Mouse (Mus musculus) bone marrow macrophage, adult 2 months (primary cell): ENCODE results near the gene A030003K21Rik.
"Not testable (repeated sequence)": the region's sequence is repeated elsewhere in the genome, so short reads cannot be mapped to it uniquely, and the experiment has no call there.

ENCODE experiments used
- CTCF ChIP-seq: IDR thresholded peaks from 2 replicates; pipeline ENCODE4 v1.5.1; 2012; ENCODE audit warnings: low read depth, mild to moderate bottlenecking, low read length, moderate library complexity
- POLR2A ChIP-seq: IDR thresholded peaks from 2 replicates; pipeline ENCODE4 v1.6.1; 2012; ENCODE audit warnings: mild to moderate bottlenecking, low read depth, low read length, borderline replicate concordance

DNA sequence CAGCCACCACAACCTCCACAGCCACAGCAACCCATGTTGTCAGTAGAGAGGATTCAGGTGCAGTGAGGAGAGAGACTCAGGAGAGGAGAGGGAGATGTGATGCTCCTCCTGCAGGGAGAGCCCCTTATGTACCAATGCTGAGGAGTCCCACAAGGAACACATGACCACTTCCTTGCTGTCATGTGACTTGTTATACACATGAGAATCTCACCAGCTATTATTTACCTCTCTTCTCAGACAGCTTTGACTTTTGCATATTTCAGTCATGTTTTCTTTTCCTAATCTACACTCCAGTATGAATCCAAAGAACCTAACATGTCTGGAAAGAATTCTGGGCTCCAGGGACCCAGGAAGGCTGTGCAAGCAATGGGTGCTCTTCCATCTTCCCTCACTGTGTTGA is 12.7 kb upstream of the A030003K21Rik start, which contains the start of gene Gm7544:
- not testable (repeated sequence) for TF ChIP-seq CTCF, POLR2A
